Mouse (Mus musculus): ENCODE data around the gene Fbxw11. TPM values are rescaled to one million over a fixed set of nuclear protein-coding genes. Genes with fewer than 3 reads are reported as not detected.
"Not testable (repeated sequence)": the region's sequence is repeated elsewhere in the genome, so short reads cannot be mapped to it uniquely, and the experiment has no call there.

Gene Fbxw11
- polyA plus RNA-seq, 1 experiment, result 20.2 TPM

DNA sequence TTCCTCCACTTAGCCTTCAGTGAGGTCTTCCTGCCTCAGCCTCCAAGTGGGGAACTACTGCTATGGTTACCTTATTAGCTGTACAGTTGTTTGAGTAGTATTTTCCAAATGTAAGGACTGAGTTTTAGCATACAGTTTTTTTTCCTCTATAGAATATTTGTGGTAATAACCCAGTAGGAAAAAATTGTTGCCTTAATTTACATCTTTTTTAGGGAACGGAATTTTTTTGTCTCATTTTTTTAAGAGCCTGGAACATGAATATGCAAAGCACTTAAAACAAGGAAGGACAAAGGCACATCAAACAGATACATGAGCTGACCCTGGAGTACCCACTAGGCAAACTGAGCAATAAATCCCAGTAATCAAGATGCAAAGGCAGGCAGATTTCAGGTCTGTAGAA lies 50.3 kb downstream of the Fbxw11 start:
- WGBS, result 88% methylated on average over 1 of the region's 1 CpGs
- H3K27ac ChIP-seq (ENCODE audit: insufficient read depth, low read length), result no peak overlapping the region
- TF ChIP-seq POLR2A (IDR thresholded peaks at IDR 0.05; ENCODE audit: low read depth, low read length), result no peak
- no peak for TF ChIP-seq CTCF (IDR thresholded peaks at IDR 0.05; ENCODE audit: extremely low read depth, insufficient read depth, insufficient read length, insufficient replicate concordance)
- H3K4me1 ChIP-seq (ENCODE audit: control insufficient read depth, insufficient read depth, insufficient read length), result peaks cover 8% of the 10 kb centered on the region; the same call in 1 of the 2 replicates
- no peak overlapping the region for H3K4me3 ChIP-seq (ENCODE audit: extremely low read depth, insufficient read depth, insufficient read length)
- no peaks in the 10 kb centered on the region for H3K36me3 ChIP-seq (ENCODE audit: control insufficient read depth, insufficient read depth, low read length)
- no peaks in the 10 kb centered on the region for H3K27me3 ChIP-seq (ENCODE audit: control insufficient read depth, insufficient read depth, low read length)
- no peak for DNase-seq (ENCODE audit: low read depth in 1 of 2, low spot score in 2 of 2)

- Histone ChIP-seq H3K4me3 (ENCODE audit: extremely low read depth, insufficient read depth, insufficient read length) (no peak overlapping the region), H3K4me1 (ENCODE audit: control insufficient read depth, insufficient read depth, insufficient read length) (peaks cover 4% of the 10 kb centered on the region; the same call in 1 of the 2 replicates), H3K36me3 (ENCODE audit: control insufficient read depth, insufficient read depth, low read length) (no peaks in the 10 kb centered on the region), H3K27me3 (ENCODE audit: control insufficient read depth, insufficient read depth, low read length) (no peaks in the 10 kb centered on the region), H3K27ac (ENCODE audit: insufficient read depth, low read length) (no peak overlapping the region)
- no peak for DNase-seq (ENCODE audit: low read depth in 1 of 2, low spot score in 2 of 2)
- WGBS, result 51% methylated on average over 7 of the region's 7 CpGs
- TF ChIP-seq CTCF (IDR thresholded peaks at IDR 0.05; ENCODE audit: extremely low read depth, insufficient read depth, insufficient read length, insufficient replicate concordance) (no peak), POLR2A (IDR thresholded peaks at IDR 0.05; ENCODE audit: low read depth, low read length) (no peak)
Observed at GRCm38 (mm10) chr11:32693431-32694141, 51.1 kb downstream of the Fbxw11 start.

- WGBS, result 75% methylated on average over 9 of the region's 9 CpGs
- H3K27ac ChIP-seq (ENCODE audit: insufficient read depth, low read length); H3K27me3 ChIP-seq (ENCODE audit: control insufficient read depth, insufficient read depth, low read length); H3K4me1 ChIP-seq (ENCODE audit: control insufficient read depth, insufficient read depth, insufficient read length); DNase-seq (ENCODE audit: low read depth in 1 of 2, low spot score in 2 of 2); H3K36me3 ChIP-seq (ENCODE audit: control insufficient read depth, insufficient read depth, low read length); H3K4me3 ChIP-seq (ENCODE audit: extremely low read depth, insufficient read depth, insufficient read length): not testable (repeated sequence)
Observed at GRCm38 (mm10) chr11:32694322-32695003, 51.9 kb downstream of the Fbxw11 start.

DNA sequence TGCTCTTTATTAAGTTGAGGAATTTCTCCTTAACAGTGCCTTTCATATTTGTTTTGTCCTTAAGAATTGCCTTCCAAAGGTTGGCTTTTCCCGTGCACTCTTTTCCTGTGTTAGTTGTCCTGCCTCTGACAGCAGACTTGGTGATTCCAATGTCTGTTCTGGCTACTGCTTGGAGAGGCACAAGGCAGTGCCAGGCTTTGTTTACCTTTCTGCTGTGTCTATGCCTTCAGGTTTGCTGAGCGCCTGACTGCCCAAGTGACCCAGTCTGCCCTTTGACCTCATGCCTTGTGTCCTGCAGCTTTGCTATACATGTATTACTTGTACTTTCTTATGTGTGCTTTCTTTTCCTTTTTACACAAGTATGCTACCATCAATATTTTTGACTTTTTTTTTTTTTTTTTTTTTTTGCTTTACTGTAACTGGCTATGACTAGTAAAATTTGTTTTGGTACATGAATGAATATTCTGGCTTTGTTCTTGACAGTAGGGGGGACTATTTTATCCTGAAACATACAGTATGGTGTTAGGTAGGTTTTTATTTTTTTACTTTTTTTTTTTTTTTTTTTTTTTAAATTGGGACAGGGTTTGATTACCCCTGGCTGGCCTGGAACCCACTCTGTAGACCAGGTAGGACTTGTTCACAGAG lies 54.0 kb downstream of the Fbxw11 start:
- peaks cover 4% of the 10 kb centered on the region; the same call in 1 of the 2 replicates for H3K4me1 ChIP-seq (ENCODE audit: control insufficient read depth, insufficient read depth, insufficient read length)
- DNase-seq (ENCODE audit: low read depth in 1 of 2, low spot score in 2 of 2), result no peak
- no peak overlapping the region for H3K4me3 ChIP-seq (ENCODE audit: extremely low read depth, insufficient read depth, insufficient read length)
- H3K27me3 ChIP-seq (ENCODE audit: control insufficient read depth, insufficient read depth, low read length), result no peaks in the 10 kb centered on the region
- TF ChIP-seq POLR2A (IDR thresholded peaks at IDR 0.05; ENCODE audit: low read depth, low read length) (no peak), CTCF (IDR thresholded peaks at IDR 0.05; ENCODE audit: extremely low read depth, insufficient read depth, insufficient read length, insufficient replicate concordance) (no peak)
- 84% methylated on average over 2 of the region's 2 CpGs for WGBS
- no peaks in the 10 kb centered on the region for H3K36me3 ChIP-seq (ENCODE audit: control insufficient read depth, insufficient read depth, low read length)
- no peak overlapping the region for H3K27ac ChIP-seq (ENCODE audit: insufficient read depth, low read length)

- no peak overlapping the region for H3K4me3 ChIP-seq (ENCODE audit: extremely low read depth, insufficient read depth, insufficient read length)
- WGBS, result 30% methylated on average over 3 of the region's 3 CpGs
- no peaks in the 10 kb centered on the region for H3K36me3 ChIP-seq (ENCODE audit: control insufficient read depth, insufficient read depth, low read length)
- H3K4me1 ChIP-seq (ENCODE audit: control insufficient read depth, insufficient read depth, insufficient read length), result peaks cover 4% of the 10 kb centered on the region; the same call in 1 of the 2 replicates
- H3K27ac ChIP-seq (ENCODE audit: insufficient read depth, low read length), result no peak overlapping the region
- TF ChIP-seq CTCF (IDR thresholded peaks at IDR 0.05; ENCODE audit: extremely low read depth, insufficient read depth, insufficient read length, insufficient replicate concordance), result no peak
- no peak for TF ChIP-seq POLR2A (IDR thresholded peaks at IDR 0.05; ENCODE audit: low read depth, low read length)
- DNase-seq (ENCODE audit: low read depth in 1 of 2, low spot score in 2 of 2), result no peak
- no peaks in the 10 kb centered on the region for H3K27me3 ChIP-seq (ENCODE audit: control insufficient read depth, insufficient read depth, low read length)
Observed at GRCm38 (mm10) chr11:32697695-32698094, 55.2 kb downstream of the Fbxw11 start.

DNA sequence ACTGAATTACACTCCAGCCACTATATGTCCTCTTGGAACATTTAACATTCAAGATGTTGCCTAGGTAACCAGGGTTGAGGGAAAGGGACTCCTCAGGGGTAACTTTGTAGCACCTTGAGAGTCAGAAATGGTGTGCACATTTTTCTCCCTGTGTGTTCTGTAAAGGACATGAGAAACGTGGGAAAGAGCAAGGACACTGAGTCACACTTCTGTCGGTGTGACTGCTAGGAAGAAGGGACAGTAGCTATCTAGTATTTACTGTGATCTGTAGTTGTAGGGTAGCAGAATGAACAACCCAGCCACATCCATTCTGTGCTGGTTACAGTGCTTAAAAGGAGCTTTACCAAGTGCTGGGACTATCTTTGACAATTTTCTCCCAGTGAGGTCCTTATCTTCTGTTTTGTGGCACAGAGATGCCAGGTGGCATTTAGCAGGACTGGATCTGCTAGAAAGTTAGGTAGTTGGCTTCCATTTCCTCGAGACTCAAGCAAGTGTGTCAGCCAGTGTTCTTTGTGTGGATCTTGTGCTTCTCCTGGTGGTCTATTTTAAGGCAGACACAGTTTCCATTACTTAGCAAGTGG lies 57.5 kb downstream of the Fbxw11 start:
- H3K4me1 ChIP-seq (ENCODE audit: control insufficient read depth, insufficient read depth, insufficient read length), result no peaks in the 10 kb centered on the region; the same call in 1 of the 2 replicates
- no peak overlapping the region for H3K27ac ChIP-seq (ENCODE audit: insufficient read depth, low read length)
- H3K4me3 ChIP-seq (ENCODE audit: extremely low read depth, insufficient read depth, insufficient read length), result no peak overlapping the region
- DNase-seq (ENCODE audit: low read depth in 1 of 2, low spot score in 2 of 2), result no peak
- H3K27me3 ChIP-seq (ENCODE audit: control insufficient read depth, insufficient read depth, low read length), result no peaks in the 10 kb centered on the region
- WGBS, result 84% methylated on average over 3 of the region's 3 CpGs
- H3K36me3 ChIP-seq (ENCODE audit: control insufficient read depth, insufficient read depth, low read length), result no peaks in the 10 kb centered on the region
- TF ChIP-seq POLR2A (IDR thresholded peaks at IDR 0.05; ENCODE audit: low read depth, low read length), result no peak
- TF ChIP-seq CTCF (IDR thresholded peaks at IDR 0.05; ENCODE audit: extremely low read depth, insufficient read depth, insufficient read length, insufficient replicate concordance), result no peak
